Mouse (Mus musculus) C2C12 (cell line): ENCODE data around the gene Arid3a. TPM values are rescaled to one million over a fixed set of nuclear protein-coding genes. Genes with fewer than 3 reads are reported as not detected.

ENCODE experiments used
- H3K27me3 ChIP-seq: one replicate; pipeline ENCODE4 v1.6.1; 2011; ENCODE audit not compliant: control insufficient read depth, insufficient read depth, insufficient read length
- H3K36me3 ChIP-seq: one replicate; pipeline ENCODE4 v1.6.1; 2011; ENCODE audit not compliant: control insufficient read depth, insufficient read depth
- H3K4me3 ChIP-seq: one replicate; pipeline ENCODE4 v1.5.1; 2011; ENCODE audit warnings: mild to moderate bottlenecking, control low read depth; ENCODE audit not compliant: poor library complexity, insufficient read depth, severe bottlenecking
- H3K79me2 ChIP-seq: one replicate; pipeline ENCODE4 v1.6.1; 2011; ENCODE audit not compliant: control insufficient read depth, insufficient read depth
- H3K79me3 ChIP-seq: one replicate; pipeline ENCODE4 v1.6.1; 2011; ENCODE audit warnings: low read depth, control low read depth
- H3ac ChIP-seq: one replicate; pipeline ENCODE3; 2011; ENCODE audit warnings: low read depth; ENCODE audit not compliant: control insufficient read depth, insufficient read length
- CEBPB ChIP-seq: IDR thresholded peaks from one replicate; pipeline ENCODE4 v1.6.1; 2011; ENCODE audit warnings: low read depth, mild to moderate bottlenecking, control low read depth, moderate library complexity
- CTCF ChIP-seq: IDR thresholded peaks from one replicate; pipeline ENCODE4 v1.5.1; 2011; ENCODE audit not compliant: control insufficient read depth, insufficient read depth, insufficient read length
- FOSL1 ChIP-seq: IDR thresholded peaks from one replicate; pipeline ENCODE4 v1.8.0; 2011; ENCODE audit warnings: mild to moderate bottlenecking, low read length; ENCODE audit not compliant: poor library complexity, insufficient read depth, severe bottlenecking
- MAX ChIP-seq: IDR thresholded peaks from one replicate; pipeline ENCODE4 v1.6.1; 2011; ENCODE audit warnings: mild to moderate bottlenecking, control low read depth
- MYOD1 ChIP-seq: IDR thresholded peaks from one replicate; pipeline ENCODE4 v1.6.1; 2011; ENCODE audit warnings: low read depth; ENCODE audit not compliant: control insufficient read depth, insufficient read length
- MYOG ChIP-seq: IDR thresholded peaks from one replicate; pipeline ENCODE4 v1.6.1; 2011; ENCODE audit not compliant: control insufficient read depth, insufficient read length; ENCODE audit errors: extremely low read depth
- USF1 ChIP-seq: IDR thresholded peaks from one replicate; pipeline ENCODE4 v1.6.1; 2011; ENCODE audit warnings: low read depth, mild to moderate bottlenecking, control low read depth, moderate library complexity
- long read RNA-seq, 2 experiments: library from polyadenylated mRNA; unstranded; transcript quantifications; one replicate each; pipeline ENCODE4 v2.0.0; 2019 to 2020
- polyA plus RNA-seq: library from polyadenylated mRNA; unstranded; fragments of >200 nt; fragmentation: generic; extraction: Trizol; gene quantifications from one replicate; pipeline ENCODE4 v1.2.1, GENCODE M21; 2012; ENCODE audit warnings: missing spikeins

Arid3a gene
- 0.74 TPM for polyA plus RNA-seq
- long read RNA-seq, experiment 1: 0 reads
- long read RNA-seq, experiment 2, full-length matches to known transcripts: 5 of 5 reads
- long read RNA-seq, experiment 2, partial matches to known transcripts: 0 of 5 reads
- long read RNA-seq, experiment 2, other reads (novel, unspliced or antisense): 0 of 5 reads

GRCm38 (mm10) chr10:79926491-79927323 is at the start of gene Arid3a:
TSS of gene Arid3a (plus strand) at chr10:79927043.
- Histone ChIP-seq H3K36me3 (no peaks in the 10 kb centered on the region), H3ac (peak within 1 kb of the TSS; percentile 50), H3K27me3 (peaks cover 2% of the 10 kb centered on the region), H3K79me2 (no peaks in the 10 kb centered on the region), H3K79me3 (no peaks in the 10 kb centered on the region), H3K4me3 (peak within 1 kb of the TSS; percentile 55)
- TF ChIP-seq CTCF: no peak
- no peak for TF ChIP-seq FOSL1
- TF ChIP-seq USF1: no peak
- no peak for TF ChIP-seq MYOD1
- no peak for TF ChIP-seq MYOG

GRCm38 (mm10) chr10:79877174-79877573 is 49.7 kb upstream of the Arid3a start:
- H3K4me3 ChIP-seq: no peak overlapping the region
- no peaks in the 10 kb centered on the region for H3K27me3 ChIP-seq
- H3K79me2 ChIP-seq: no peaks in the 10 kb centered on the region
- H3K36me3 ChIP-seq: no peaks in the 10 kb centered on the region
- no peaks in the 10 kb centered on the region for H3K79me3 ChIP-seq
- no peak overlapping the region for H3ac ChIP-seq
- TF ChIP-seq CEBPB: no peak
- TF ChIP-seq MAX: no peak
- TF ChIP-seq MYOD1: no peak
- TF ChIP-seq USF1: no peak
- no peak for TF ChIP-seq FOSL1
- TF ChIP-seq CTCF: no peak
- TF ChIP-seq MYOG: no peak

GRCm38 (mm10) chr10:79877757-79878156 is 49.1 kb upstream of the Arid3a start:
- Histone ChIP-seq H3K79me3 (no peaks in the 10 kb centered on the region), H3K27me3 (no peaks in the 10 kb centered on the region), H3K79me2 (no peaks in the 10 kb centered on the region), H3K36me3 (no peaks in the 10 kb centered on the region), H3ac (no peak overlapping the region), H3K4me3 (no peak overlapping the region)
- TF ChIP-seq USF1 (no peak), FOSL1 (no peak), MYOD1 (no peak), MYOG (no peak), CEBPB (no peak), CTCF (no peak), MAX (no peak)

- TF ChIP-seq USF1: no peak
- no peak for TF ChIP-seq CEBPB
- TF ChIP-seq MYOD1: no peak
- no peak for TF ChIP-seq FOSL1
- TF ChIP-seq MAX: no peak
- no peak overlapping the region for H3ac ChIP-seq
Observed at GRCm38 (mm10) chr10:79879527-79879926, 47.3 kb upstream of the Arid3a start.

GRCm38 (mm10) chr10:79880721-79881120 is 46.1 kb upstream of the Arid3a start:
- H3K36me3 ChIP-seq: no peaks in the 10 kb centered on the region
- TF ChIP-seq MAX: no peak

More at GRCm38 (mm10) chr10:79879527-79879926, 47.3 kb upstream of the Arid3a start:
- H3K79me2 ChIP-seq: no peaks in the 10 kb centered on the region
- no peak overlapping the region for H3K4me3 ChIP-seq
- H3K36me3 ChIP-seq: no peaks in the 10 kb centered on the region
- H3K79me3 ChIP-seq: no peaks in the 10 kb centered on the region
- no peaks in the 10 kb centered on the region for H3K27me3 ChIP-seq

GRCm38 (mm10) chr10:79881981-79882380 is 44.9 kb upstream of the Arid3a start:
- Histone ChIP-seq H3K36me3 (no peaks in the 10 kb centered on the region), H3K79me3 (no peaks in the 10 kb centered on the region), H3K4me3 (no peak overlapping the region), H3K27me3 (no peaks in the 10 kb centered on the region), H3K79me2 (no peaks in the 10 kb centered on the region), H3ac (no peak overlapping the region)
- no peak for TF ChIP-seq FOSL1
- no peak for TF ChIP-seq MYOD1
- no peak for TF ChIP-seq USF1
- no peak for TF ChIP-seq MAX
- no peak for TF ChIP-seq MYOG
- TF ChIP-seq CTCF: no peak
- no peak for TF ChIP-seq CEBPB

More at GRCm38 (mm10) chr10:79880721-79881120, 46.1 kb upstream of the Arid3a start:
- Histone ChIP-seq H3K79me2 (no peaks in the 10 kb centered on the region), H3ac (no peak overlapping the region), H3K79me3 (no peaks in the 10 kb centered on the region), H3K27me3 (no peaks in the 10 kb centered on the region), H3K4me3 (no peak overlapping the region)
